Mouse (Mus musculus): ENCODE data around the gene Gigyf1. TPM values are rescaled to one million over a fixed set of nuclear protein-coding genes. Genes with fewer than 3 reads are reported as not detected.

The Gigyf1 gene
- polyA plus RNA-seq, 1 experiment: not detected

GRCm38 (mm10) chr5:137570181-137570580 lies 51.8 kb downstream of the Gigyf1 start:
- Histone ChIP-seq H3K4me1 (ENCODE audit: control insufficient read depth, insufficient read depth, low read length) (peaks cover 7% of the 10 kb centered on the region; the same call in 1 of the 2 replicates), H3K27ac (ENCODE audit: insufficient read depth, low read depth, low read length) (no peak overlapping the region), H3K4me3 (ENCODE audit: insufficient read depth, low read depth, low read length) (no peak overlapping the region)
- 53% methylated on average over 7 of the region's 7 CpGs for WGBS
- TF ChIP-seq CTCF (IDR thresholded peaks at IDR 0.05; ENCODE audit: insufficient read depth, low read depth, low read length) (no peak), POLR2A (IDR thresholded peaks at IDR 0.05; ENCODE audit: insufficient read depth, low read depth, low read length) (no peak)

- TF ChIP-seq POLR2A (IDR thresholded peaks at IDR 0.05; ENCODE audit: insufficient read depth, low read depth, low read length) (no peak), CTCF (IDR thresholded peaks at IDR 0.05; ENCODE audit: insufficient read depth, low read depth, low read length) (no peak)
- Histone ChIP-seq H3K27ac (ENCODE audit: insufficient read depth, low read depth, low read length) (no peak overlapping the region), H3K4me1 (ENCODE audit: control insufficient read depth, insufficient read depth, low read length) (peaks cover 7% of the 10 kb centered on the region; the same call in 1 of the 2 replicates), H3K4me3 (ENCODE audit: insufficient read depth, low read depth, low read length) (no peak overlapping the region)
- WGBS: 82% methylated on average over 17 of the region's 17 CpGs
Measured at GRCm38 (mm10) chr5:137570691-137571586, 52.6 kb downstream of the Gigyf1 start.

GRCm38 (mm10) chr5:137574470-137574901 lies 56.1 kb downstream of the Gigyf1 start:
- Histone ChIP-seq H3K4me3 (ENCODE audit: insufficient read depth, low read depth, low read length) (peak overlapping the region; percentile 30), H3K27ac (ENCODE audit: insufficient read depth, low read depth, low read length) (no peak overlapping the region), H3K4me1 (ENCODE audit: control insufficient read depth, insufficient read depth, low read length) (peaks cover 7% of the 10 kb centered on the region; the same call in 1 of the 2 replicates)
- no peak for TF ChIP-seq CTCF (IDR thresholded peaks at IDR 0.05; ENCODE audit: insufficient read depth, low read depth, low read length)
- TF ChIP-seq POLR2A (IDR thresholded peaks at IDR 0.05; ENCODE audit: insufficient read depth, low read depth, low read length): no peak
- 9% methylated on average over 27 of the region's 27 CpGs for WGBS

Other genes starting within 250 kb of the Gigyf1 start
- not detected in 2 replicates for gene Ache, start 231.0 kb upstream of the Gigyf1 start, polyA plus RNA-seq (2012; ENCODE audit: insufficient read depth, insufficient read length, low replicate concordance, missing spikeins)
- gene Ufsp1, start 223.9 kb upstream of the Gigyf1 start, polyA plus RNA-seq (2012; ENCODE audit: insufficient read depth, insufficient read length, low replicate concordance, missing spikeins): not detected in 2 replicates
- gene Srrt, start 210.9 kb upstream of the Gigyf1 start, polyA plus RNA-seq (2012; ENCODE audit: insufficient read depth, insufficient read length, low replicate concordance, missing spikeins): 488 TPM in 1 of 2 replicates, not detected in the other
- gene Trip6, start 204.1 kb upstream of the Gigyf1 start, polyA plus RNA-seq (2012; ENCODE audit: insufficient read depth, insufficient read length, low replicate concordance, missing spikeins): not detected in 2 replicates
- not detected in 2 replicates for gene Slc12a9, start 185.0 kb upstream of the Gigyf1 start, polyA plus RNA-seq (2012; ENCODE audit: insufficient read depth, insufficient read length, low replicate concordance, missing spikeins)
- not detected in 2 replicates for gene Ephb4, start 168.4 kb upstream of the Gigyf1 start, polyA plus RNA-seq (2012; ENCODE audit: insufficient read depth, insufficient read length, low replicate concordance, missing spikeins)
- gene Zan, start 41.5 kb upstream of the Gigyf1 start, polyA plus RNA-seq (2012; ENCODE audit: insufficient read depth, insufficient read length, low replicate concordance, missing spikeins): not detected in 2 replicates
- not detected in 2 replicates for gene Pop7, start 16.0 kb upstream of the Gigyf1 start, polyA plus RNA-seq (2012; ENCODE audit: insufficient read depth, insufficient read length, low replicate concordance, missing spikeins)
- gene Epo, start 14.7 kb downstream of the Gigyf1 start, polyA plus RNA-seq (2012; ENCODE audit: insufficient read depth, insufficient read length, low replicate concordance, missing spikeins): not detected in 2 replicates
- not detected in 2 replicates for gene Gnb2, start 15.0 kb downstream of the Gigyf1 start, polyA plus RNA-seq (2012; ENCODE audit: insufficient read depth, insufficient read length, low replicate concordance, missing spikeins)
- gene Actl6b, start 35.0 kb downstream of the Gigyf1 start, polyA plus RNA-seq (2012; ENCODE audit: insufficient read depth, insufficient read length, low replicate concordance, missing spikeins): not detected in 2 replicates
- not detected in 2 replicates for gene Tfr2, start 51.3 kb downstream of the Gigyf1 start, polyA plus RNA-seq (2012; ENCODE audit: insufficient read depth, insufficient read length, low replicate concordance, missing spikeins)
- not detected in 2 replicates for gene Mospd3, start 82.5 kb downstream of the Gigyf1 start, polyA plus RNA-seq (2012; ENCODE audit: insufficient read depth, insufficient read length, low replicate concordance, missing spikeins)
- gene Pcolce, start 95.2 kb downstream of the Gigyf1 start, polyA plus RNA-seq (2012; ENCODE audit: insufficient read depth, insufficient read length, low replicate concordance, missing spikeins): not detected in 2 replicates
- gene Fbxo24, start 110.5 kb downstream of the Gigyf1 start, polyA plus RNA-seq (2012; ENCODE audit: insufficient read depth, insufficient read length, low replicate concordance, missing spikeins): not detected in 2 replicates
- gene Lrch4, start 110.6 kb downstream of the Gigyf1 start, polyA plus RNA-seq (2012; ENCODE audit: insufficient read depth, insufficient read length, low replicate concordance, missing spikeins): not detected in 2 replicates
- not detected in 2 replicates for gene Gm20605, start 110.6 kb downstream of the Gigyf1 start, polyA plus RNA-seq (2012; ENCODE audit: insufficient read depth, insufficient read length, low replicate concordance, missing spikeins)
- not detected in 2 replicates for gene Sap25, start 122.8 kb downstream of the Gigyf1 start, polyA plus RNA-seq (2012; ENCODE audit: insufficient read depth, insufficient read length, low replicate concordance, missing spikeins)
- not detected in 2 replicates for gene Irs3, start 127.2 kb downstream of the Gigyf1 start, polyA plus RNA-seq (2012; ENCODE audit: insufficient read depth, insufficient read length, low replicate concordance, missing spikeins)
- not detected in 2 replicates for gene Agfg2, start 166.2 kb downstream of the Gigyf1 start, polyA plus RNA-seq (2012; ENCODE audit: insufficient read depth, insufficient read length, low replicate concordance, missing spikeins)
- not detected in 2 replicates for gene Nyap1, start 223.1 kb downstream of the Gigyf1 start, polyA plus RNA-seq (2012; ENCODE audit: insufficient read depth, insufficient read length, low replicate concordance, missing spikeins)
- gene Tsc22d4, start 227.2 kb downstream of the Gigyf1 start, polyA plus RNA-seq (2012; ENCODE audit: insufficient read depth, insufficient read length, low replicate concordance, missing spikeins): 483 TPM in 1 of 2 replicates, not detected in the other